Mouse (Mus musculus) heart, adult 8-10 months (tissue): Measurements from ENCODE around the gene Akirin2. TPM values are rescaled to one million over a fixed set of nuclear protein-coding genes. Genes with fewer than 3 reads are reported as not detected.
A peak's percentile ranks its signal among the peaks of the same experiment; 100 is the strongest.

Experiments
- DNase-seq: peaks from one replicate; pipeline ENCODE4 v3.0.0; 2022; ENCODE audit warnings: low spot score
- total RNA-seq, 4 experiments: library from RNA; stranded (reverse); gene quantifications; 2 replicates each; pipeline ENCODE4 v1.2.4; 2022

The Akirin2 gene
- total RNA-seq, 4 experiments from 2014 or later: 53.3 to 58.5 (median 56.8) TPM

DNA sequence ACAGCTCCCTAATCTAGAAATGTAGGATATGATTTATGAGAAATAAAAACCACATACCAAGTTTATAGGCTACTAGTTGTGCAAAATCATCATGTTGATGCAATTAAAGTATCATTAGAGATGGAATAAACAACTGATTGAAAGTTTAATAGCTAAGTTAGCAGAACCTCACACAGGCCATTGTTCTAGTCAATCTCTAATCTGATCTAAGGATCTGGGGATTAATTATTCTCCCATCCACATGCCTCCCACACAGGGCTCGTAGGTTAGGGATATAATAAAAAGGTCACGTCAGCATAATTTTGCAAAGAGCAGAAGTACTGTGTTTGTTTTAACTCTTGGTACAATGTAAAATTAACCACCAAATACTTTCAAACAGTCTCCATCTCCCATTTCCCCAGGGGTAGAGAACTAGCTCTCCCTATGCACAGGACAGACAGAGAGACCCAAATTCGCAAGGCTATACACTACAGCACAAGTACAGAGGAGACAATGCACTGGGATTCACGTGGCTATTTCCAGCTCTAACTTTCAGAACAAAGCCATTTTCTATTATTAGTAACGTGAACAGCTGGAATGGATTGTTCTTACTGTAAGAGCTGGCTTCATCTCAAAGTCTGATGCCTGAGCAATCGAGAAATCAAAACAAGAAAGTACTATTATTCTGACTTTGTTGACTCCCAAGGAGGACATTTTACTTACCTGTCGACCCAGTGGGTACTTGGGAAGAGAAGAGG is 34.3 kb downstream of the Akirin2 start:
- peak; percentile 22 for DNase-seq

DNA sequence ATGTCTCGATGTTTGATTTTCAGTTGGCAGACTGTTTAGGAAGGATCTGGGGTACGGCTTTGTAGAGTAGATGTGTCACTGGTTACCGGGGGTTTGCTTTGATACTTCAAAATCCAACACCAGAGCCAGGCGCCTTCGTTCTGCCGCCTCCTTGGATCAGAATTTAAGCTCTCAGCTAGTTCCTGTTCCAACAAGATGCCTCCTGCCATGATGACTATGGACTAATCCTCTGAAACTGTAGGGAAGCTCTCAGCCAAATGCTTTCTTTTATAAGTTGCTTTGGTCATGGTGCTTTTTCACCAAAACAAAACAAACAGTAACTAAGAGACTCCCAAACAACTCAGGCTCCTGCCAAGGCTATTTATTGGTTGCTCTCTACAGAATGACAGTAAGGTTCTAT is 52.4 kb downstream of the Akirin2 start:
- DNase-seq: no peak

DNA sequence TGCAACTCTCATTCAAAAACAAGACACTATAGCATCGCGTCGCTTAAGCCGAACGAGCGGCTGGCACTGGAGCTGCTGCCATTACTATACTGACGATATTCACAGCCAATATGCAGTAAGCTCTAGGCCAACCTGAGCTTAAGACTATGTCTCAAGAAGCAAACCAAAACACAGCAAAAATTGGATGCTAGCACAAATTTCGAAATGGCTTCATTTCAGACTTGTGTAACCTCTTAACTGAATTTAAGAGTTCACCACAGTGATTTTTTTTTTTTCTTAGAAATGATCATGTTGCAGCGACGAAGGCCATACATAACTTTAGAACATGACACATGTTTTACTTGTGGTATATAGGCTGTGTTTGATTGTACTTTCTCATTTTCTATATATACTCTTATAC is 55.9 kb downstream of the Akirin2 start:
- DNase-seq: no peak

DNA sequence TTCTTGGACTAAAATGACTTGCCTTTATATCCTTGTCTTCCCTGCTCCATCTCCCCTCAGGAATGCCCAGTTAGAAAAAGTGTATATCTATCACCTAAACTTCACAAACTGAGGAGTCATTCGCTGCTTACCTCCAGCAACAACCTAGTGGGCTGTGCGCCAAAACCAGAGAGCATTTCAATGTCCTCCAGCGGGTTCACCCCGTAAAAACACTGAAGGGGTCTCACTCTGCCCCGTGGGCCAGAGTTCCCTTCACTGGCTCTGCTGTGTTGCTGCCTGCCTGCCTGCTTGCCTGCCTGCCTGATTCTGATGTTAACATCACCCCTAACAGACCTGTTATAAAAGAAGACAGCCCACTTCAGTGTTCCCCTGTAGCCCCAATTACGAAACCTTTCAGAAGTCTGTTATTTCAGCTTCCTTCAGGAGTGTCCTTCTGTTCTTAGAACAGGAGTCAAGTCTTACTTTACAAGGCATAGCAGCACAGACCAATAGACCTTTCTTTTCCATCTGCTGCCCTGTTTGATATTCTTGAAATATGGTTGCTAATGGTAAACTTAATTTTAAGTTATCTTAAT is 62.9 kb downstream of the Akirin2 start:
- no peak for DNase-seq

DNA sequence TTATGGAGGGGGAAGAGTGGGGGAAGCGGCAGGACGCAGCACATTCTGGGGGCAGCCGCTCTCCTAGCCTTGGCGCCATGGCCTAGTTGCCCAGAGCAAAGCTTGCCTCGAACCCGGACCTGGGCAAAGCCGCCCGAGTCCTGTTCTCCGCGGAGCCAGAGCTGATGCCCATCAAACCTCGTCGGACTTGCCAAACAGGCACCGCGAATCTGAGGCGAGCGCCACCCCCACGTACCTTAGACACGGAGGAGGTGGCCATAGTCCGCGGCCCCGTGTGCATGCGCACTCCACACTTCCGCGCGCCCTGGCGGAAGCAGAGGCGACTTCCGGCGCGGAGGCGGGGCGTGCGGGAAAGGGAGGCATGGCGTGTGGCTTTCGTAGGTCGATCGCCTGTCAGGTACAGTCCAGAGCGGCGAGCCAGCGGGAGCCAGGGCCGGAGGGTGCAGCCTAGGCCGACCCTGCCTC is 63.9 kb downstream of the Akirin2 start, which contains the start of the genes Orc3 and Rars2:
Gene Orc3 (minus strand): TSS at position 315 of the 465 bp plus-strand sequence.
Gene Rars2 (plus strand): TSS at position 328 of the 465 bp plus-strand sequence.
- DNase-seq: peak; percentile 89

DNA sequence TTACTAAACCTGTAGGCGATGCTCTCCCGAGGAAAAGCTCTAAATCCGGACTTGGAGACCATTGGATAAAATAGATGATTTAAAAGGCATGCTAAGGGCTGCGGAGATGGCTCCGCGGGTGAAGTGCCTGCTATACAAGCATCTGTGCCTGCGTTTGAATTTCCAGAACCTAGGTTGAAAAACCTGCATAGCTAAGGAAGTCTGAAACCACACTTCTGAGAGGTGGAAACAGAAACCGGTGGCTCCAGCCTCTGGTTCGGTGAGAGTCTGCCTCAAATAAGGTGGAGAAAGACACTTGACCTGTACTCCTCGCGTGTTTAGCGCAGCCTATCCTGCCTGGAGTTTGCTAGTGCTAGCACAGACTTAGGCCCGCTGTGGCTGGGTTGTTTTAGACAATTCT is 64.6 kb downstream of the Akirin2 start:
- no peak for DNase-seq

DNA sequence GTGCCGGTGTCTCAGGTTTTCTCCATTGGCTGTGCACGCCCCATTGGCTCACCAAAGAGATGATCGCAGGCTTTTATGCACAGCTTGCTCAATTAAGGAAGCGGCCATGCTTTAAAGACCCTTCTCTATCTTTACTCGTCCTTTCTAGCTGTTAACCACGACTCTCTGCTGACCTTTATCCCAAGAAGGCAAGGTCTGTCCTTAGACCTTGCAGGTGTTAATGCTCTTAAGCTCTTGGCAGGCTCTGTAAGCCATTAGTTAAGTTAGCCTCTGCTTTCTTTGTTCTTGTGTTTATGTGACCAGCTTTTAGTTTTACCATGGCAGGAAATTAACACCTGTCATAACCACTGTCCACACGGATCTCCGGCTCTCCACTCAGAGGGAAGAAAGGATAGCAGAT is 65.4 kb downstream of the Akirin2 start:
- no peak for DNase-seq

Other genes starting within 250 kb of the Akirin2 start
- gene Orc3, start 64.0 kb downstream of the Akirin2 start, total RNA-seq: 10 to 100 TPM; 32.9 to 36.3 (median 34.1) TPM
- 10 to 100 TPM; 23.0 to 27.2 (median 26.1) TPM for gene Rars2, start 64.0 kb downstream of the Akirin2 start, total RNA-seq
- gene Slc35a1, start 136.5 kb downstream of the Akirin2 start, total RNA-seq: 10 to 100 TPM; 12.8 to 15.3 (median 13.9) TPM
- under 1 TPM in 3 of 4 experiments, not detected in 1; 0.13 to 0.34 (median 0.34) TPM for gene Cfap206, start 179.3 kb downstream of the Akirin2 start, total RNA-seq
- not detected for gene Gm136, start 205.3 kb downstream of the Akirin2 start, total RNA-seq
- 10 to 100 TPM; 60.6 to 80.8 (median 65.2) TPM for gene Smim8, start 227.5 kb downstream of the Akirin2 start, total RNA-seq